Comparison of ENCODE assay signal across 8 mouse cellular contexts in genomic region chr8:61041951-61042350, GRCm38 (mm10). TPM values are rescaled to one million over a fixed set of nuclear protein-coding genes. Genes with fewer than 3 reads are reported as not detected.
DNase-seq lines count a peak whose midpoint lies in the region; ATAC-seq and TF ChIP-seq lines count a peak whose summit lies in the region.

No protein-coding gene starts in this region.

- no peaks in the 10 kb centered on the region for H3K27me3 ChIP-seq in midbrain, embryonic 10.5 days (ENCODE audit: low read depth, poor library complexity, severe bottlenecking)
- H3K27me3 ChIP-seq in midbrain, embryonic 15.5 days (replicated peaks) = no peaks in the 10 kb centered on the region
- no peaks in the 10 kb centered on the region for H3K27me3 ChIP-seq in hindbrain, embryonic 14.5 days (ENCODE audit: control insufficient read depth, insufficient read depth, low read length)
- H3K27me3 ChIP-seq in myocyte (ENCODE audit: control insufficient read depth, insufficient read depth, insufficient read length) = no peaks in the 10 kb centered on the region

- peaks cover 6% of the 10 kb centered on the region; the same call in 1 of the 2 replicates for H3K4me1 ChIP-seq in midbrain, embryonic 10.5 days
- no peaks in the 10 kb centered on the region for H3K4me1 ChIP-seq in midbrain, embryonic 15.5 days
- H3K4me1 ChIP-seq in hindbrain, embryonic 14.5 days (replicated peaks; ENCODE audit: control insufficient read depth, insufficient read depth, low read length) = no peaks in the 10 kb centered on the region

- no peak overlapping the region for H3K4me3 ChIP-seq in midbrain, embryonic 10.5 days
- H3K4me3 ChIP-seq in midbrain, embryonic 15.5 days = no peak overlapping the region
- no peak overlapping the region for H3K4me3 ChIP-seq in hindbrain, embryonic 14.5 days (replicated peaks; ENCODE audit: low read length)
- no peak overlapping the region for H3K4me3 ChIP-seq in myocyte

- no peak for TF ChIP-seq POLR2A in myocyte (IDR thresholded peaks at IDR 0.05; ENCODE audit: insufficient read length, low read depth)

- no peak overlapping the region for H3K9ac ChIP-seq in midbrain, embryonic 15.5 days
- no peak overlapping the region for H3K9ac ChIP-seq in hindbrain, embryonic 14.5 days

- no peak overlapping the region; the same call in 1 of the 2 replicates for H3K27ac ChIP-seq in midbrain, embryonic 10.5 days (replicated peaks)
- no peak overlapping the region for H3K27ac ChIP-seq in midbrain, embryonic 15.5 days
- no peak overlapping the region for H3K27ac ChIP-seq in hindbrain, embryonic 14.5 days

- no peak; the same call in 1 of the 2 replicates for ATAC-seq in midbrain, embryonic 15.5 days (replicated peaks)
- ATAC-seq in hindbrain, embryonic 14.5 days (ENCODE audit: low FRiP score) = peak; percentile 43; the same call in 1 of the 2 replicates

- peak; percentile 47 for DNase-seq in midbrain, embryonic 10.5 days (ENCODE audit: low spot score)
- peak; percentile 14 to 42 for DNase-seq in adrenal gland, adult 18-20 months (ENCODE audit: low spot score in 2 of 2)
- DNase-seq in embryo, embryonic 11.5 days (ENCODE audit: low read depth, low spot score) = peak; percentile 49
- DNase-seq in hindbrain, embryonic 14.5 days (ENCODE audit: low spot score) = peak; percentile 78
- peak; percentile 56 to 70 for DNase-seq in left cerebral cortex, postnatal 25 days (ENCODE audit: low spot score in 2 of 2)
- peak; percentile 55 for DNase-seq in thymus, postnatal 25 days

- H3K4me2 ChIP-seq in midbrain, embryonic 15.5 days = no peak overlapping the region
- H3K4me2 ChIP-seq in hindbrain, embryonic 14.5 days (replicated peaks) = no peak overlapping the region
- peak overlapping the region; percentile 16 for H3K4me2 ChIP-seq in myocyte (ENCODE audit: low read depth)

- peaks cover 14% of the 10 kb centered on the region for H3K36me3 ChIP-seq in midbrain, embryonic 10.5 days
- no peaks in the 10 kb centered on the region for H3K36me3 ChIP-seq in midbrain, embryonic 15.5 days (replicated peaks)
- peaks cover 12% of the 10 kb centered on the region for H3K36me3 ChIP-seq in hindbrain, embryonic 14.5 days (replicated peaks; ENCODE audit: control insufficient read depth, insufficient read depth)
- no peaks in the 10 kb centered on the region for H3K36me3 ChIP-seq in myocyte (ENCODE audit: control insufficient read depth, insufficient read depth)

- intact Hi-C loops in left cerebral cortex, postnatal 25 days (cut with DNase I) = loop anchor here (2.0 to 10.0 kb wide), 2 partner anchors 475 to 537 kb away; partner anchors contain the start of genes Aadat and Gm10283

- no peaks in the 10 kb centered on the region for H3K9me3 ChIP-seq in midbrain, embryonic 10.5 days (replicated peaks)
- H3K9me3 ChIP-seq in midbrain, embryonic 15.5 days = no peaks in the 10 kb centered on the region
- H3K9me3 ChIP-seq in hindbrain, embryonic 14.5 days (ENCODE audit: control insufficient read depth, low read length) = 0 out of 2 replicates have a peak, but pooled peaks cover 5% of the 10 kb centered on the region

- H3ac ChIP-seq in myocyte (ENCODE audit: control insufficient read depth, insufficient read length) = no peak overlapping the region

- no peaks in the 10 kb centered on the region for H3K79me2 ChIP-seq in myocyte (ENCODE audit: control insufficient read depth, insufficient read depth)

TF ChIP-seq in myocyte, 11 proteins besides CTCF, POLR2A, EP300 and RAD21:
- no peak for TF ChIP-seq SRF (IDR thresholded peaks at IDR 0.05; ENCODE audit: control insufficient read depth, insufficient read length, low read depth)
- TF ChIP-seq MYOD1 (IDR thresholded peaks at IDR 0.05; ENCODE audit: control insufficient read depth in 1 of 3, insufficient read length in 2 of 3, low read depth in 2 of 3) = no peak

RNA-seq across cellular contexts. Expression of gene Nek1, which starts 49.0 kb away (rescaled TPM):
- 20.7 and 22.7 TPM in 2 replicates for polyA plus RNA-seq in midbrain, embryonic 10.5 days (2016; fragmentation: Nextera tagmentation; extraction: Ambion mirVana)
- polyA plus RNA-seq in midbrain, embryonic 15.5 days (2015; fragmentation: Nextera tagmentation; extraction: Ambion mirVana) = 24.7 and 27.8 TPM in 2 replicates
- 10 to 100 TPM; 11.9 to 16.2 TPM for total RNA-seq in adrenal gland, adult 18-20 months (2021)
- polyA plus RNA-seq in hindbrain, embryonic 14.5 days (2014; fragmentation: Nextera tagmentation; extraction: Ambion mirVana) = 29.0 and 30.3 TPM in 2 replicates
- 10 to 100 TPM; 23.0 to 30.4 TPM for total RNA-seq in left cerebral cortex, postnatal 25 days (2021)
- 3.4 TPM for polyA plus RNA-seq in myocyte (2012; fragmentation: generic; extraction: Trizol)

RNA-seq across cellular contexts. Expression of gene Clcn3, which starts 58.9 kb away (rescaled TPM):
- 29.1 and 32.6 TPM in 2 replicates for polyA plus RNA-seq in midbrain, embryonic 10.5 days (2016; fragmentation: Nextera tagmentation; extraction: Ambion mirVana)
- polyA plus RNA-seq in midbrain, embryonic 15.5 days (2015; fragmentation: Nextera tagmentation; extraction: Ambion mirVana) = 67.1 and 69.5 TPM in 2 replicates
- 10 to 100 TPM; 34.3 to 43.4 TPM for total RNA-seq in adrenal gland, adult 18-20 months (2021)
- 79.0 and 86.1 TPM in 2 replicates for polyA plus RNA-seq in hindbrain, embryonic 14.5 days (2014; fragmentation: Nextera tagmentation; extraction: Ambion mirVana)
- 100 to 1,000 TPM; 130 to 131 TPM for total RNA-seq in left cerebral cortex, postnatal 25 days (2021)
- polyA plus RNA-seq in myocyte (2012; fragmentation: generic; extraction: Trizol) = 6.8 TPM

Comparison
In these comparisons a context has a peak if more than half of its experiments do, and no peak if none do; other contexts are left out.
1. DNase-seq: peak in every context shown above with its lines; median percentile 78 in hindbrain, embryonic 14.5 days; 63 in left cerebral cortex, postnatal 25 days; 55 in thymus, postnatal 25 days; 49 in embryo, embryonic 11.5 days; 47 in midbrain, embryonic 10.5 days; 28 in adrenal gland, adult 18-20 months.